Mouse (Mus musculus) adrenal gland, postnatal 4 days (tissue): ENCODE results near the gene Nucks1. TPM values are rescaled to one million over a fixed set of nuclear protein-coding genes. Genes with fewer than 3 reads are reported as not detected.
A peak's percentile ranks its signal among the peaks of the same experiment; 100 is the strongest.

ENCODE experiments used
- DNase-seq, 2 experiments: peaks; one replicate each; pipeline ENCODE4 v3.0.0; 2021 to 2022; ENCODE audit warnings: low spot score in 2 of 2, mixed read lengths in 2 of 2
- total RNA-seq, 2 experiments: library from RNA; stranded (reverse); gene quantifications; 2 replicates each; pipeline ENCODE4 v1.2.3; 2021

The Nucks1 gene
- total RNA-seq, 2 experiments from 2014 or later: 191 to 192 TPM

DNA sequence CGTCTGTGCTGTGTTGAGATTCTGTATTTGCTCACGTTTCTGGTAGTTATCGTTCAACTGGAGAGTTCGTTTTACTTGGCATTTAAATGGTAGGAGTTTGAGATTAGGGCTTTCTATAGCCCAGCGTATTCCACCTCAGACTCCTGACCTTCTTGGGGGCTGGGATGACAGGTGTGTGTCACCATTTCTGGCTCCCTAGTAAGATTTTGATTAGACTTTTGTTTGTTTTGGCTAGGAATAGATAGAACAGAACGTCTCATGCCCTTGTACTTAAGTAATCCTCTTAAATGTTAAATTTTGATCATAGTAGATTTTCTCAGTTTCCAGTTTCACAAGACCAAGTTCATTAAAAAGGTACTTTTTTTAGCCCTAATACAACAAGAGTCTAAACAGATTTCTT, 7.3 kb downstream of the Nucks1 start:
- DNase-seq: no peak

DNA sequence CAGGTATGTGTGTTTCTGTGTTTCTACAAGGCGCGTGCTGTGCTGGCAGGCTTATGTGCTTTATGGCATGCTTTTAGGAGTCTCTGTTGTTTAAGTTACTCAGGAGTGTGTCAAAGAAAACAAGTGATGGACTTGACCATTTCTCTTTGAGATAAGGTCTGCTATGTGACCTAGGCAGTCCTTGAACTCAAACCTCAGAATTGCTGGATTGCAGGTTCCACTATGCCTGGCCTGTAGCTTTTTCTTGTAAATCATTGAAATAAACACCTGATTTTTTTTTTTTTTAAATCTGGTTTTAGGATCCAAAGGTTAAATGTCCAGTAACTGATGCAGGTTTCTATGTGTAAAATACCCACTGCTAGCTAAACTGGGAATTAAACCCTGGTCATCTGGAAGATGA, 8.7 kb downstream of the Nucks1 start:
- DNase-seq: no peak

DNA sequence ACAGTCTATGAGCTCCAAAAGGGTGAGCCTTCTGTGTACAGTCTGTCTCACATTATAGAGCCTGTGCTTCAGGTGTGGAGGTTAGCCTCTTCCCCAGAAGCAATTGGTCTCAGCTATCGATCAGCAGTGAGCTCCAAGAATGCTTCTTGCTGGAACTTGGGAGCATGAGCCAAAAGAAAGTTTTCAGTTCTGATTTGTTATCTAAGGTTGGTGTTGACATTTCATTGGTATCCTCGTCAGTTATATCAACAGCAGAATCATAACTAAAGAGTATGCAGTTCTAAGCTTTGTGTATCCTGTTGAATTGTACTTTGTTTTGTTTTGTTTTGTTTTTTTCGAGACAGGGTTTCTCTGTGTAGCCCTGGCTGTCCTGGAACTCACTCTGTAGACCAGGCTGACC, 11.8 kb downstream of the Nucks1 start:
- DNase-seq: no peak

DNA sequence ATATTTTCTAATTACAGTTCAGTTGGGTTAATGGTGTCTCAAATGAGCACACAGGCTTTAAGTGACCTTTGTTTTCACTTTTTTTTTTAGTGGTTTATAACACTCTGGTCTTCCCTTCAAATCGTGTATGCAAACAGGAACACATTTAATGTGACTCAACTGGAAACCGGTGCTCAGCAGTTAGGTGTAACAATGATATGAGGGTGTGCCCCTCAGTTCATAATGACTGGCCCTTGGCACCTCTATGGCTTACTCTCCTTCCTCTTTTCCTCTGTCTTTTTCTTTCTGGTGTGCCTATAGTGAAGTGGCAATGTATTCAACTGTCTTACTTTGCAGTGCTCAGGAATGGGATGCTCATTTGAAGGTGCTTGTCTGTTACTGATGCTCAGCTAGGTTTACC, 23.1 kb downstream of the Nucks1 start:
- DNase-seq: no peak

DNA sequence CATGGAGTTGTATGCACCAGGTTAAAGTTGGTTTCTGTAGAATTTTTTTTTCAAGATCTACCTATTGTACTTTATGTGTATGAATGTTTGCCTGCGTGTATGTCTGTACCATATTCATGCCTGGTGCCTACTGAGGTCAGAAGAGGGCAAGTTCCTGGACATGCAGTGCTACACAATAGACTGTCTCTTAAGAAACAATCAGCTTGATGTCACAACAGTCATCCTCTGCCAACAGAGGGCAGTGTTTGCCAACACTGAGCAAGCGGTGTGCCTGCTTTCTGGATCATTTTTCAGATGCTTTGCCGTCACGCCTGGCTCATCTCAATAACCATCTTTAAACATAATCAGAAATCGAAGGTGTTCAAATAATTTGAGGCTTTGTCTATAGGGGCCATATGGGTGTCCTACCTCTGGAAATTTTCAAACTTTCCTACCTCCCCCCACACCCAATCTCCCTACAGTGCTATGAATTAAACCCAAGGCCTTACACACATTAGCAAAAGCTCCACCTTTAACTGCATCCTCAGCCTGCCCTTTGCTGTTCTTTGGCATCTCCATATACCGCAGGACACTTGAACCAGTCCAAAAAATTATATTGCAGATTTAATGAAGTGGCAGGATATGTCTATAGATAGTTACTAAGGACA, 27.4 kb downstream of the Nucks1 start:
- DNase-seq: peak in 1 of 2 experiments; percentile 47

DNA sequence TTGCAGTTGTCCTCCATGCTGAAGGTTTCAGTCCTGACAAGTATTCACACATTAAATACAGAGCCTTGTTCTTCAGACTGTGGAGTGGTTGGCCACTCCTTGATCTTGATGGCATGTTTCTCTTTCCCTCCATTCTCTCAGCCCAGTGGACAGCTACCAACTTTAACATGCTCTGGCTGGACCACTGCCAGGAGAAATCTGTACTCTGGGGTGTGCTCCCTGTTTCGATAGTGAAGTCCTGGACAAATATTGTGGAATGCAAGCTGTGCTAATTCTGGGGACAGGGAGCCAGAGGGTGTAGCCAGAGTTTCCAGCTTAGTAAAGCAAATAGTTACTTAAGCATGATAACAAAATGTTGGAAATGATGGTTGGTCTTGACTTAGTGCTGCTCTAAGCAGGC, 28.5 kb downstream of the Nucks1 start:
- DNase-seq: no peak

DNA sequence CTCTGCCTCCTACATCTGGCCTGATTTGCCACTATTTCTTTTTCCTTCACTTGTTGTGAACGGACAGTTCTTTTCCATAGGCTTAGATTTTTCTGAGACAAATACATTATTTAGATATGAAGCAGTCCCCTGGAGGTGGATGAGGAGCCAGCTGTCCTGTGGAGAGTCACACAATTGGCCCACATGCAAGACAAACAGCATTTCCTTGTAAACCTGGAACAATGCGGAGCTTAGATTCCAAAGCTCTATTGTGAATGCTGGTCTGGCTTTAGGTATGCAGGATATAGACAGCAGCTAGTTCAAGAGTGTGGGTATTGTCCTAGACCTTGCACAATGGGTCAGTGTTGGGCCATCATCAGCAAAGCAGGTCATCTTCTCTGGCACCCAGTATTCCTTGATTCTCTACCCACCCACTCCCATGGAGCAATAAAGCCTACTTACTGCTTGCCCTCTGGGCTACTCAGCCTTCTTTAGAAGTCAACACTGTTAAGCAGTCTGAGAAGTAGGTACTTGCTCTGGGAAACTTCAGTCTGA, 30.4 kb downstream of the Nucks1 start:
- DNase-seq: no peak

DNA sequence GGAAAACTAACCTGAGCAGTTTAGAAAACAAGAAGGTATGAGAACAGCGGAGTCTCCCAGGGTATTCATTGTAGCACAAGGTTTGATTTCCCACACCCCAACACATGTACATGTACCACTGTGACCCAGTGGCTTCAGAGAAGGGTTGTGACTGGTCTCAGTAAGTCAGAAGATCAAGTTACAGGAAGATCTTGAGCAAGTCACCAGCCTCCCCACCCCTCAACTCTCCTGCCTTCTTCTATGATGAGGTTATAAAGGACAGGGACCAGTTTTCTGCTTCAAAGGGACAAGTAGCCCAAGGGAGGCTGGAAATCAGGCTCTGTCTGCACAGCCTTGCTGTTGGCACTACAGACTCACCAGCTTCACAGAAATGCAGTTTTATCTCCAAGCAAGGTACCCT, 31.2 kb downstream of the Nucks1 start:
- no peak for DNase-seq

DNA sequence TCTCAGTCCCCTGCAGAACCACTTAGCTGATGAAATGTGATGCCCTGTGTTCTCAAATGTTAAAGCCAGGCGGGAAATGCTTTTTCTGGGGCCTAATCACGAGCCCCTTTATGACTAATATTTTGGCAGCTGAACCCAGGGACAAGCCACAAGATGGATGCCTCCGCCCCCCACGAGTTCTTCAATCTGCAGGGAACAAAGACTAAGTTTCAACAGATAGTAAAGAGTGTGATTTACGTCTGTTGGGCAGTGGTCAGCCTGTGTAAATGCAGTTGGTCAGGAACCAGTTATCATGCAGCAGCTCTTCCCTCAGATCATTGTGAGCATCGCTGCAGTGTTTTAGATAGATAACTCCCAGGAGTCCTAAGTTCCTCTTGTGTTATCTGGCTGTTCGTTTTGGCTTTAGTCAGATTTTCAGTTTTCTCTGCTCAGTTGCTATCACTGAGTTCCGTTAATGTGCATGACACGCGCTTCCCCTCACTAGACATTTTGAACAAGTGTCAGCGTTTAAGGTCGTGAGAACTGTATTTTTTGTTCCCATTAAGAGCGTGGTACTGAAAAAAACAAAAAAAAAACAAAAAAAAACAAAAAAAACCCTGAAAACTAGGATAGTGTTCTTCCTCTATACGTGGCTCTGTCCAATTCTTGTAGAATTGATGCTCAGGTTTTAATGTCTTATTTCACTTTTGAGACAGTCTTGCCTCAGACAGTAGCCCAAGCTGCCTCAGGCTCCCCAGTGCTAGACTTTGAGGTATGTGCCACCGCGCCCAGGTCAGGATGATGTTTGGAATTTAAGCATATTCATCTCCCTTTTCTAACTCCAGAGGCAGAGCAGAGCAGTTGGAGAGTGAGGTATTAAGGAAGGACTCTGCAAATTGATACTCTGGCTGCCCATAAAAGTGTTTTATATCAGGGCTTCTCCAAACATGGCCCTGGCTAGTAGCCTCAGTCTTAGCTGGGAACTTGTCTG, 32.6 kb downstream of the Nucks1 start:
- DNase-seq: no peak

DNA sequence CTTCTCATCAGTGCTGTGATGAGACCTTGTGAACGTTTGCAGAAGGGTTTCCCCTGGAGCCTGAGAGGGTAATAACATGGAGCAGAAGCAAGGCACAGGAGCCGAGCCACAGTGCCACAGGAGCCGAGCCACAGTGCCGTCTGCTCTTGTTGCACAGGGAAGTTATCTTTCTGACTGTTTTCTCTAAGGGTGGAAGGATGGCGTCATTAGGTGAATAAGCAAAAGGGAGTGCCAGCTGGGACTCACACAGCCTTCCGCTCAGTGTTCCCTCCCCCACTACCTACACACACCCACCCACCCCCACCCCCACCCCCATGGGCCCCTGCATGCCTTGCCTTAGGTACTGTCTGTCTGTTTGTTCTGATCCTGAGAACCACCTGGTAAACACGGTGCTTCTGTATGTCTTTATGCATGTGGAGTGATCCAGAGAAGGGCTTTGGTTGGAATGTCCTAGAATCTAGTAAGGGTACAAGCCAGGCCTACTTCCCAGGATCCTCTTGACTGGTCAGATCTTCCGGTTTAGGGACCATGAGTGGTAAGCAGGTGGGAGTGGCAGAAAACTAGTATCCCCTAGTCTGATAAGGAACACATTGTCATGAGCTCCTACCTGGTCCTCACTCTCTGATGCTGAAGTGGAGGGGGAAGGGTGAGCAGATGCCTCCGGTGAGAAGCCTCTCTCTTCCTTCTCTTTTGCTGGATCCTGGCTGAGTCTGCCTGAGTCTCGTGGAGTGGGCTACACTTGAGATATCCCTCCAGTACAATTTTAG, 35.5 kb downstream of the Nucks1 start:
- DNase-seq: no peak

DNA sequence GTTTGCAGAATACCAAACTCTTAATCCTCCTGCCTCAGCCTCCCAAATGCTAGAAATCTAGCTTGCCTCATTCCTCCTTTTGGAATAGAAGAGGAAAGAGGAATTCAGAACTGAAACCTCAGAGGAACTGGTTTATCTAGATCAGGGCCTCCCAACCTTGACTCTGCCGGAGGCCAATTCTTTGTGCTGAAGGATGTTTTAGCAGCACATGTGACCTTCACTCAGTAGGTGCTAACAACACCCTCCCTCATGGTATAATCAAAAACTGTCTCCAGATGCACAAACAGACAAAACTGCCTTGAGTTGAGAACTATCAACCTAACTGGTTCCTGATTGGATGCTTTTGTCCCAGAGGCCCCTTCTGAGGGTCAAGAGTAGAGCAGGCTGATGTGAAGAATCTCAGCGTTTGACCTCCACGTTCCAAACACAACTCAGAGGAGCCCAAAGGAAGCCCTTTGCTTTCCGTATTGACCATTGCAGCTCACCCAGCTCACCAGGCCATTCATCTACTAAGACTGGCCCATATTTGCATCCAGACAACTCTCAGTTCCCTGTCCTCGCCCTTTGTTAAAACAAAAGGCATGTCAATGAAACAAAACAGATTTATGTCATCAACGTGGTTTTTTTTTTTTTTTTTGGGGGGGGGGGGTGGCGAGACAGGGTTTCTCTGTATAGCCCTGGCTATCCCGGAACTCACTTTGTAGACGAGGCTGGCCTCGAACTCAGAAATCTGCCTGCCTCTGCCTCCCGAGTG, 36.3 kb downstream of the Nucks1 start:
- DNase-seq: no peak

DNA sequence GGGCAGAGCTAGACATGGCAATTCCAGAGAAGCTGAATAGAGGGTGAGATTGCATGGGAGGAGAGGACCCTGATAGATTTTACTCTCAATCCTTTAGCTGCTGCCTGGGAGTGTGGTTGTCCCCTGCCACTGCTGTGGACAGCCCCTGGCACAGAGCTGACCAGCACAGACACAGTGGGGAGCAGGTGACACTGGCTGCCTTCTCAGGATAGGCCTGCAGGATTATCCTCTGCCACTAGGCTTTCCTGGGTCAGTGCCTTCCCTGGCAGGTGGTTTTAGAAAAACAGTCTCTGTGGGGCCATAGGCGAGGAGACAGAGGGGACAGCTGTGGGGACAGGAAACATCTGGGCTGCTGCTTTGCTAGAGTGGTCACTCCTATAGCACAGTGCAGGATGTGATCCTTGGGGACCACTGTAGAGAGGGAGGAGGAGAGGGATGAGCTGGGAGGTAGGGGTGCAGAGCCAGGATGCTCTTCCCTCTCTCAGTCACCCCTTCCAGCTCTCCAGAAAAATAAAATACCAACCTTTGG, 37.7 kb downstream of the Nucks1 start:
- DNase-seq: no peak

DNA sequence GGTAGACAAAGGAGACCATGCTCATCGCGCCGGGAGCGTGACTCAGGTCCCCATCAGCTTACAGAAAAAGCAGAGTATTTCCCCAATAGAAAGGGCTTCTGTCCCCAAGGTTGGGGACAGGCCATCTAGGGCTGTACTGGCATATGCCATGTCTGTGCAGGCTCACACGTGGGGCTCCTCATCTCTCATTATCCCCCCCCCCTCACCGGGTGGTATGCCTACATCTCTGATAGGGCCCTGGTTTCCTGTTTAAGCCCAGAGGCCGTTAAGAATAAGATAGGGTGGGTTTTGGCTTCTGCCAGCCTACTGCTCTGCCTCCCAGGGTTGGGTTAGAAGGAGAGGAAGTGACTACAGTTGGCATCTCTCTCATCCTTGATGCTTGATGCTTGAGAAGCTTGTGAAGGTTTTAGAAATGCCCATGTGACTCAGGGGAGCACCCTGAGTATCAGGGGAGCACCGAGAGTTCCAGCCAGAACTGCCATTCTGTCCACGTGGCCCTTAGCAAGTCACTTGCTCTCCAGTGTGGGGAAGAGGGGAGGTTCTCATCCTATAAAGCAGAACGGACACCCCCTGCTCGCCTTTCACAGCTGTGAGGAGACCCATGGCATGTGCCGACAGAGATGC, 44.0 kb downstream of the Nucks1 start:
- DNase-seq: no peak

DNA sequence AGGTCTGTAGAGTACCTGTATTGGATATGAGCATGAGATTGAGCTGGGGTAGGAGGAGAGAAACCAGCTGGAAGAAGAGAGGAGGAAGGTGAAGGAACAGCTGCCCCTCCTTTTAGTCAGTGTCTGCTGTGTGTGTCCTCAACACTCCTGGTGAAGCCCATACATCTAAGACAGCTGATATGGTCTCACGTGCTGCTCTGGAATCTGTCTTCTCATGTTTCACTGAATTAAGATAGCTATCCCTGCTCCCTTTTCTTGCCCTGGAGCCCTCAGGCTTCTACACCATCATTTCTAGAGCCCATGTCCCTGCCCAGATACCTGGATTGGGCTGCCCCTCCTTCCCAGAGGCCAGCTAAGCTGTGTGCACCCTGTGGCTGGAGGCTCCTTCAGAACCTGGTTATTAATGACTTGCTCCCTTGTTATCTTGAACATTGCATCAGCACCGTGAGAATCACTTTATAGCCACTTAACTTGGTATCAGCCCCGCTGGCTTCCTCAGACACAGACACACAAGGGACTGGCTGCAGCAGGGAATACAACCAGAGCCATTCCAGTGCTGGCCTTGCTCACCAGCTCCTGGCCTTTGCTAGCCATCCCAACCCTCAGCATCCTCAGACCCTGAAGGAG, 44.9 kb downstream of the Nucks1 start:
- no peak for DNase-seq

DNA sequence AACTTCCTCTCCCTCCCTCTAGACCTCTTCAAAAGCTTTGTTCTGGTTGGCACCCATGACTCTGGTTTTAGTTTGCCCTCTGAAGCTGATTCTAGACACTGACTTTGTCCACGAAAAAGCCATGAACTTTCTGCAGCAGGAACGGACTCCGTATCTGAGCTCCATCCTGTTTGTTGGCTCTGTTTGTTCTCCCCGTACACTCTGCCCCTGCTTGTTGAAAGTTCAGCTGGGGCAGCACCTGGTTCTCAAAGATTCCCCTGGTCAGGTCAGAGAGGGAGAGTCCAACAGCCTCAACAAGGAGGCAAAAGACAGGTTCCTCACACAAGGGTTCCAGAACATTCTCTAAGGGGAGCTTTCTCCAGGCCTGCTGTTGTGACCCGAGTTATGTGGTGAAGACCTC, 47.1 kb downstream of the Nucks1 start:
- DNase-seq: no peak

DNA sequence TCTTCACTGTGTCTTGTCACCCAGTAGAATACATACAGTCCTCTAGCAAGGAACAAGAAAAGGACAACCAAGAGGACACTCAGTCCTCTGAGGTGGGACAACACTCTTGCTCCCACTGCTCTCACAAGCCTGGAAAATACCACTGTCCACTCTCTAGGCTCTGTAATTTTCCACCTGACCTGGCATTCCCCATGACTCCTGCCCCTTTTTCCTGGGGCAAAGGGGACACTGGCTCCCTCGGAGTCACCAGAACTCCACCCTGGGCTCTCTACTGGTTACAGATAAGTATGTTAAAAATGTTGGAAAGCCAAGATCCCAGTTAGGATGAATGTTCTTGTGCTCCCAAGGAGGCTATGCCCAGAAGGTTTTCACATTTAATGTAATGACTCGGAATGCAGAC, 50.7 kb downstream of the Nucks1 start:
- no peak for DNase-seq

DNA sequence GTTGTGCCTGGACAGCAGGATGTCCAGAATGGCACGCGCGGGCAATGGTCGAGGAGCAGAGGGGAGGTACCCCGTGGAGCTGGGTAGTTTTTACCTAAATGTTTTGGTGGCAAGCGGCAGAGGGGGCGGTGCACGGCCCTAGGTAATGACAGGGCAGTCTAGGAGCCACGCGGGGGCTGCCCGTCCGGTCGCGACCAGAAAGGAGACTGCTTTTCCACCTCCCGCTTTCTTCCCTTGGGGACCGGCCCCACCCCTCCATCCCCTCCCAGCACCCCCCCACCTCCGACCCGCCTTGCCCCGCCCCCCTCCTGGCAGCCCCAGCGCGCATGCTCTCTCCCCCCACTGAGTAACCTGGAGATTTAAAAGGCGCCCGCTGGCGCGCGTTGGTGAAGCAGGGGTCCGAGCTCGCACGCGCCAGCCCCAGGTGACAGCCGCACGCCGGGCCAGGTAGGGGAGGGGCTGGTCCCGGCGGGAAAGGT, 52.3 kb downstream of the Nucks1 start, which contains the start of gene Slc45a3:
Gene Slc45a3 (plus strand): TSS at position 362 of the 479 bp plus-strand sequence.
- DNase-seq: peak in 1 of 2 experiments; percentile 36

DNA sequence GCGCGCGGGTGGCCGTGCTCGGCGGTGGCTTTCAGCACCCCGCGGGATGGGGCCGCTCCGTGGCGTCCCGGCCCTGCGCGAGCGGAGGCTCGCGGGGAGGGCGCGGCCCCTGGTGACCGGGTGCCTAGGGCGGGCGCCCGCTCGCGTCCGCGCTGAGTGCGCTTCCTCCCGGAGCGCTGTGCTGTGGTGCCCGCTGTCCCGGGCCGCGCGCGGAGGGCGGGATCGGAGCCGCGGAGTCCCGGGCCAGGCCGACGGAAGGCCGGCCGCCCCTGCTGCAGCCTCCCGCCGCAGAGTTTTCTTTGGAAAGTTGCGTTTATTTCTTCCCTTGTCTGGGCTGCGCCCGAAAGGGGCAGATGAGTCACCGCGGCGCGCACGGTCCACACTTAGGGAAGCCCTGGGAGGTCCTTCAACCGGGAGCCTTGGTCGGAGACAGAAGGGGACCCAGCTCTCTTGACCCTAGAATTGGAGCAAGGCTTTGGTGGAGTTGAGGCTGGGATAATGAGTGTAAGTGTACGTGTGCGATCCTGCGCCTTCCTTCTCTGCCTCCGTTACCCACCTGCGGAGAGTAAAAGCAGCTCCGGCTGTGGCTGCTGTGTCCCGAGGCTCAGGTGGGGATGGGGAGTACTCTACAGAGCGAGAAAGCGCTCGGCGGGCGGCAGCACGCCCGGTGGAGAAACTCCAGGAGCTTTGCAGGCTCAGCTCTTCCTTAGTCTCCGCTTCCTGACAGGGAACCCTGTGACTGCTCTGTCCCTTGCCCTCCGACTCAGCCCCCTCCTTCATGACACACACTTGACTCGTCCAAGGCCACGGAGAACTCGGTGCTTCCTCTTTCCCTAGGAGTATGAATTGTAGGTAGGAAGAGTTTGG, 53.0 kb downstream of the Nucks1 start:
- no peak for DNase-seq
